Mouse (Mus musculus): ENCODE data around the gene S1pr5. TPM values are rescaled to one million over a fixed set of nuclear protein-coding genes. Genes with fewer than 3 reads are reported as not detected.
"Not testable (repeated sequence)": the region's sequence is repeated elsewhere in the genome, so short reads cannot be mapped to it uniquely, and the experiment has no call there.

Gene S1pr5
- polyA plus RNA-seq, 1 experiment from 2014 or later = 2.0 TPM

DNA sequence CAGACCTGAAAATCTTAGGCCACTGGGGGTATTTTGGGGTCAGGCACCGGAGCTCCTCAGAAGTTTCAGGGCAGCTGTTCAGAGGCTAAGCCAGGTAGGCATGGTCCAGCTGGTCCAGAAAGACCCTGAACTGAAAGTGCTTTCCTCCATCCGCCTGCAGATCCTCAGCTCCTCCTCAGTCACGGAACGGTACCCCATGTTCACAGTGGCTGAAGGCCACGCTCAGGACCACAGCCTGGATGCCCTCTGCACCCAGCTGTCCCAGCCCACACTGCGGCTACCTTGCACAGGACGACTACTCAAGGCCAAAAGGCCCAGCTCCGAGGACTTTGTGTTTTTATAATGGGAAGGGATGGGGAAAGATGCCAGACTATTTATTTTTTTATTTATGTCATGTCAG, 24.9 kb upstream of the S1pr5 start:
- no peaks in the 10 kb centered on the region for H3K9me3 ChIP-seq (replicated peaks; ENCODE audit: control insufficient read depth, low read length)
- H3K9ac ChIP-seq (ENCODE audit: low read length) = no peak overlapping the region
- no peak overlapping the region for H3K4me3 ChIP-seq (replicated peaks; ENCODE audit: low read length)
- H3K27me3 ChIP-seq (ENCODE audit: control insufficient read depth, insufficient read depth, low read length) = no peaks in the 10 kb centered on the region
- no peaks in the 10 kb centered on the region for H3K4me1 ChIP-seq (ENCODE audit: control insufficient read depth, insufficient read depth, low read length)
- peaks cover 53% of the 10 kb centered on the region for H3K36me3 ChIP-seq (ENCODE audit: control insufficient read depth, insufficient read depth, low read length)
- no peak for ATAC-seq (ENCODE audit: insufficient read depth, low FRiP score)
- WGBS = 80% methylated on average over 8 of the region's 8 CpGs
- no peak overlapping the region for H3K27ac ChIP-seq (ENCODE audit: low read length)
- H3K4me2 ChIP-seq (ENCODE audit: low read depth, low read length) = no peak overlapping the region

DNA sequence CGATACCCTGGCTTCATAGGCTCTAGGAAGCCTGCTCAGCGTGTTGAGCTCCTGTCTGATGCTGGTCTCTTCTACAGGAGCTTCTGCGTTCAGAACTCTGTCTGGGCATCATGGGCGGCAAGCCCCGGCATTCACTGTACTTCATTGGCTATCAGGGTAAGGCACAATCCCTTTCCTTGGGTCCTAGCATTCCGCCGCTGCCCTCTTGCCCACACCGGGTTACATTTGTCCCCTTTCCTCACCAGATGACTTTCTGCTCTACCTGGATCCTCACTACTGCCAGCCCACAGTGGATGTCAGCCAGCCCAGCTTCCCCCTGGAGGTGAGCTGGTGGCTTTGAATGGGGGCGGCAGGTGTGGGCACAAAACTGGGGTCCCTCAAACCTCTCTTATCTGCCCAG, 24.1 kb upstream of the S1pr5 start:
- H3K4me3 ChIP-seq (replicated peaks; ENCODE audit: low read length) = no peak overlapping the region
- ATAC-seq (ENCODE audit: insufficient read depth, low FRiP score) = no peak
- 91% methylated on average over 9 of the region's 9 CpGs for WGBS
- no peaks in the 10 kb centered on the region for H3K9me3 ChIP-seq (replicated peaks; ENCODE audit: control insufficient read depth, low read length)
- no peaks in the 10 kb centered on the region for H3K27me3 ChIP-seq (ENCODE audit: control insufficient read depth, insufficient read depth, low read length)
- no peaks in the 10 kb centered on the region for H3K4me1 ChIP-seq (ENCODE audit: control insufficient read depth, insufficient read depth, low read length)
- no peak overlapping the region for H3K27ac ChIP-seq (ENCODE audit: low read length)
- H3K36me3 ChIP-seq (ENCODE audit: control insufficient read depth, insufficient read depth, low read length) = peaks cover 46% of the 10 kb centered on the region
- H3K4me2 ChIP-seq (ENCODE audit: low read depth, low read length) = no peak overlapping the region
- H3K9ac ChIP-seq (ENCODE audit: low read length) = no peak overlapping the region

GRCm38 (mm10) chr9:21269590-21269989, 21.3 kb upstream of the S1pr5 start:
- not testable (repeated sequence) for H3K9me3 ChIP-seq (replicated peaks; ENCODE audit: control insufficient read depth, low read length); H3K4me2 ChIP-seq (ENCODE audit: low read depth, low read length); H3K4me3 ChIP-seq (replicated peaks; ENCODE audit: low read length); H3K27me3 ChIP-seq (ENCODE audit: control insufficient read depth, insufficient read depth, low read length); H3K9ac ChIP-seq (ENCODE audit: low read length); H3K27ac ChIP-seq (ENCODE audit: low read length); ATAC-seq (ENCODE audit: insufficient read depth, low FRiP score)
- WGBS = 75% methylated on average over 5 of the region's 5 CpGs
- peaks cover 15% of the 10 kb centered on the region for H3K4me1 ChIP-seq (ENCODE audit: control insufficient read depth, insufficient read depth, low read length)
- peaks cover 34% of the 10 kb centered on the region for H3K36me3 ChIP-seq (ENCODE audit: control insufficient read depth, insufficient read depth, low read length)

- Histone ChIP-seq H3K9ac (ENCODE audit: low read length) (no peak overlapping the region), H3K4me2 (ENCODE audit: low read depth, low read length) (no peak overlapping the region), H3K4me3 (replicated peaks; ENCODE audit: low read length) (no peak overlapping the region), H3K4me1 (ENCODE audit: control insufficient read depth, insufficient read depth, low read length) (peaks cover 19% of the 10 kb centered on the region), H3K27ac (ENCODE audit: low read length) (no peak overlapping the region), H3K27me3 (ENCODE audit: control insufficient read depth, insufficient read depth, low read length) (no peaks in the 10 kb centered on the region), H3K9me3 (replicated peaks; ENCODE audit: control insufficient read depth, low read length) (no peaks in the 10 kb centered on the region), H3K36me3 (ENCODE audit: control insufficient read depth, insufficient read depth, low read length) (peaks cover 28% of the 10 kb centered on the region)
- no peak for ATAC-seq (ENCODE audit: insufficient read depth, low FRiP score)
- WGBS = 94% methylated on average over 16 of the region's 16 CpGs
Observed at GRCm38 (mm10) chr9:21268305-21268704, 20.1 kb upstream of the S1pr5 start.

GRCm38 (mm10) chr9:21266889-21267288, 18.6 kb upstream of the S1pr5 start:
- 0 out of 2 replicates have a peak overlapping the region, but pooled peaks have one; percentile 57 for H3K4me2 ChIP-seq (ENCODE audit: low read depth, low read length)

DNA sequence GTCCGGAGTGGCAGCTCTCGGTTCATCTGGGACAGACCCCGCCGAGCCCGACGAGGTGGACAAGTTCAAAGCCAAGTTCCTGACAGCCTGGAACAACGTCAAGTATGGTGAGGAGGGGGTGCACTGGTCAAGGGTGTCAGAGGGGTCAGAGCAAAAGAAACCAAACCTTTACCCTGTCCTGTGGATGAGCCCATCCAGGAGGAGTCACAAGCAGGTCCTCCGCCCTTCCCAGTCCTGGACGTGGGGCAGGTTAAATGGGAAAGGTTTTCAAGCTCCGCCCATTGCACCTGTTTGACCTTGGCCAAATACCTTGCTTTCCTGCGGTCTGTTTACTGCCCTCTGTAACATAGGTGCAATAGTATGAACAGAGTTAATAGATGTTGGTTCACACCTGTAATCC, 17.4 kb upstream of the S1pr5 start:
- Histone ChIP-seq H3K9me3 (replicated peaks; ENCODE audit: control insufficient read depth, low read length) (no peaks in the 10 kb centered on the region), H3K36me3 (ENCODE audit: control insufficient read depth, insufficient read depth, low read length) (peaks cover 12% of the 10 kb centered on the region), H3K27me3 (ENCODE audit: control insufficient read depth, insufficient read depth, low read length) (no peaks in the 10 kb centered on the region), H3K27ac (ENCODE audit: low read length) (peak overlapping the region; percentile 79), H3K4me1 (ENCODE audit: control insufficient read depth, insufficient read depth, low read length) (peaks cover 19% of the 10 kb centered on the region), H3K9ac (ENCODE audit: low read length) (peak overlapping the region; percentile 89), H3K4me3 (replicated peaks; ENCODE audit: low read length) (peak overlapping the region; percentile 77), H3K4me2 (ENCODE audit: low read depth, low read length) (peak overlapping the region; percentile 57)
- peak; percentile 24; the same call in 1 of the 2 replicates for ATAC-seq (ENCODE audit: insufficient read depth, low FRiP score)
- WGBS = 5% methylated on average over 11 of the region's 11 CpGs

More at GRCm38 (mm10) chr9:21266889-21267288, 18.6 kb upstream of the S1pr5 start:
- Histone ChIP-seq H3K36me3 (ENCODE audit: control insufficient read depth, insufficient read depth, low read length) (peaks cover 20% of the 10 kb centered on the region), H3K9ac (ENCODE audit: low read length) (0 out of 2 replicates have a peak overlapping the region, but pooled peaks have one; percentile 8), H3K27ac (ENCODE audit: low read length) (no peak overlapping the region), H3K27me3 (ENCODE audit: control insufficient read depth, insufficient read depth, low read length) (no peaks in the 10 kb centered on the region), H3K4me1 (ENCODE audit: control insufficient read depth, insufficient read depth, low read length) (peaks cover 19% of the 10 kb centered on the region), H3K4me3 (replicated peaks; ENCODE audit: low read length) (0 out of 2 replicates have a peak overlapping the region, but pooled peaks have one; percentile 77), H3K9me3 (replicated peaks; ENCODE audit: control insufficient read depth, low read length) (no peaks in the 10 kb centered on the region)
- no peak for ATAC-seq (ENCODE audit: insufficient read depth, low FRiP score)
- WGBS = 90% methylated on average over 5 of the region's 5 CpGs

GRCm38 (mm10) chr9:21265000-21265561, 16.8 kb upstream of the S1pr5 start, which contains the start of gene Atg4d:
Gene Atg4d, plus strand, starts transcription at chr9:21265293.
- Histone ChIP-seq H3K4me1 (ENCODE audit: control insufficient read depth, insufficient read depth, low read length) (peaks cover 19% of the 10 kb centered on the region), H3K27ac (ENCODE audit: low read length) (peak within 1 kb of the TSS; percentile 79), H3K9ac (ENCODE audit: low read length) (peak within 1 kb of the TSS; percentile 89), H3K9me3 (replicated peaks; ENCODE audit: control insufficient read depth, low read length) (no peaks in the 10 kb centered on the region), H3K4me2 (ENCODE audit: low read depth, low read length) (peak within 1 kb of the TSS; percentile 57), H3K27me3 (ENCODE audit: control insufficient read depth, insufficient read depth, low read length) (no peaks in the 10 kb centered on the region), H3K36me3 (ENCODE audit: control insufficient read depth, insufficient read depth, low read length) (peaks cover 7% of the 10 kb centered on the region; the same call in 1 of the 2 replicates), H3K4me3 (replicated peaks; ENCODE audit: low read length) (peak within 1 kb of the TSS; percentile 77)
- peak; percentile 99 for ATAC-seq (ENCODE audit: insufficient read depth, low FRiP score)
- under 1% methylated on average over 49 of the region's 49 CpGs for WGBS

DNA sequence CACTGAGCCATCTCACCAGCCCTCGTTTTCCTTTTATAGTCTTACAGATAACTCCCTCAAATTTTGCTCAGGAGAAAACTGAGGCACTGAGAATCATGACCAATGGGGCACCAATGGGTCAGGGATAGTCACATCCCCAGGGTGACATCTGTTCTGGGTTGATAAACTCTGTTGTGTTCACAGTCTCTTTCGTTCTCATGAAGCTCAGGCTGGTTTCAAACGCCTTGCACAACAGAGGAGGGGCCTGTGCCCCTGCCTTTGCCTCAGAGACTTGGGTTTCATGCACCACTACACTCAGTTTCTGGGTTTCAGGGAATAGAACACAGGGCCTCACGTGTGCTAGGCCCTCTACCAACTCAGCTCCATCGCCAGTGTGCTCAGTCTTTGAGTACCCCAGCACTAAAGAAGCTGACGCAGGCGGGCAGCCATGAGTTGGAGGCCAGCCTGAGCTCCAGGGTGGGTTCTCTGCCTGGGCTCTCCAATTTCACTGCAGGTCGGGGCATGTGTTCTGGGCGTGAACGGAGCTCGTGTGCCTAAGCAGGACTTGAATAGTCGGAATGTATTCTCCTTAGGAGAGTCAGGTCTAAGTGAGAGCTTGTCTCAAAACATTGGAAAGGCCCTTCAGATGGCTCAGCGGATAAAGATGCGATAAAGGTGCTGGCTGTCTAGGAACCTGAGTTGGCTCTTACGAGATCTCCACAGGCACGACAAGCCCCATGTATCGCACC, 16.2 kb upstream of the S1pr5 start:
- peaks cover 6% of the 10 kb centered on the region; the same call in 1 of the 2 replicates for H3K36me3 ChIP-seq (ENCODE audit: control insufficient read depth, insufficient read depth, low read length)
- peak overlapping the region; percentile 89 for H3K9ac ChIP-seq (ENCODE audit: low read length)
- H3K4me1 ChIP-seq (ENCODE audit: control insufficient read depth, insufficient read depth, low read length) = peaks cover 19% of the 10 kb centered on the region
- no peaks in the 10 kb centered on the region for H3K9me3 ChIP-seq (replicated peaks; ENCODE audit: control insufficient read depth, low read length)
- H3K27ac ChIP-seq (ENCODE audit: low read length) = peak overlapping the region; percentile 79
- peak; percentile 27 for ATAC-seq (ENCODE audit: insufficient read depth, low FRiP score)
- no peaks in the 10 kb centered on the region for H3K27me3 ChIP-seq (ENCODE audit: control insufficient read depth, insufficient read depth, low read length)
- peak overlapping the region; percentile 57 for H3K4me2 ChIP-seq (ENCODE audit: low read depth, low read length)
- 17% methylated on average over 17 of the region's 17 CpGs for WGBS
- H3K4me3 ChIP-seq (replicated peaks; ENCODE audit: low read length) = peak overlapping the region; percentile 77

GRCm38 (mm10) chr9:21261831-21262230, 13.6 kb upstream of the S1pr5 start:
- Histone ChIP-seq H3K4me3 (replicated peaks; ENCODE audit: low read length) (no peak overlapping the region), H3K27ac (ENCODE audit: low read length) (no peak overlapping the region), H3K9me3 (replicated peaks; ENCODE audit: control insufficient read depth, low read length) (no peaks in the 10 kb centered on the region), H3K4me2 (ENCODE audit: low read depth, low read length) (no peak overlapping the region), H3K27me3 (ENCODE audit: control insufficient read depth, insufficient read depth, low read length) (no peaks in the 10 kb centered on the region), H3K9ac (ENCODE audit: low read length) (no peak overlapping the region), H3K36me3 (ENCODE audit: control insufficient read depth, insufficient read depth, low read length) (no peaks in the 10 kb centered on the region), H3K4me1 (ENCODE audit: control insufficient read depth, insufficient read depth, low read length) (peaks cover 16% of the 10 kb centered on the region)
- no peak for ATAC-seq (ENCODE audit: insufficient read depth, low FRiP score)
- WGBS = 39% methylated on average over 2 of the region's 2 CpGs
